Mouse (Mus musculus): ENCODE data around the gene Agps.

DNA sequence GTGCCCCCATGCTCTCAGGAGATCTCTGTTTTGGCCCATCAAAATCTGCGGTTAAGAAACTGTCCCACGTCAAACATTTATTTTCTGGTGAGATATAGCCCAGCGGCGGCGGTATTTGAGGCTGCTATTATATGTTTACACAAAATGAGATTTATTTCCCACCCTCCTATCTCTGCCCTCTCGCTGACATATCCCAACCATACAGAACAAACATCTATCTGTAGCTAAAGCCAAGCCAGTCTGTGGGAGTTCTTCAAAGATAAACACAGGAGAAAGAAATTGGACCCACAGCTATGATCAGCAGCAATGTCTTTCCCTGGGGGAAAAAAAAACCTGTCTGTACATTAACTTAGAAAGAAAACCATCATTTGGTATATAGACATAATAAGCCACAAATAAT, 15.3 kb upstream of the Agps start:
- TF ChIP-seq GATA1 (IDR thresholded peaks at IDR 0.05; ENCODE audit: borderline replicate concordance, low read length) (no peak), FLI1 (IDR thresholded peaks at IDR 0.05; ENCODE audit: low read length) (no peak)
